Mouse (Mus musculus): ENCODE measurements around the gene Syndig1l. TPM values are rescaled to one million over a fixed set of nuclear protein-coding genes. Genes with fewer than 3 reads are reported as not detected.

The Syndig1l gene
- total RNA-seq, 2 experiments from 2014 or later = not detected

- intact Hi-C loops (cut with DNase I) = no loop called here
Observed at GRCm38 (mm10) chr12:84676011-84676410, 22.6 kb downstream of the Syndig1l start.

GRCm38 (mm10) chr12:84674666-84675526 is 23.7 kb downstream of the Syndig1l start:
- intact Hi-C loops (cut with DNase I) = no loop called here
- DNase-seq (ENCODE audit: low spot score) = no peak

More at GRCm38 (mm10) chr12:84676011-84676410, 22.6 kb downstream of the Syndig1l start:
- DNase-seq (ENCODE audit: low spot score) = no peak

- no peak for DNase-seq (ENCODE audit: low spot score)
- intact Hi-C loops (cut with DNase I) = no loop called here
Observed at GRCm38 (mm10) chr12:84671646-84672045, 27.0 kb downstream of the Syndig1l start.

GRCm38 (mm10) chr12:84670555-84670954 is 28.1 kb downstream of the Syndig1l start:
- DNase-seq (ENCODE audit: low spot score) = no peak
- intact Hi-C loops (cut with DNase I) = no loop called here

GRCm38 (mm10) chr12:84653912-84654311 is 44.7 kb downstream of the Syndig1l start:
- DNase-seq (ENCODE audit: low spot score) = no peak

GRCm38 (mm10) chr12:84650234-84650633 is 48.4 kb downstream of the Syndig1l start:
- intact Hi-C loops (cut with DNase I) = no loop called here
- no peak for DNase-seq (ENCODE audit: low spot score)

More at GRCm38 (mm10) chr12:84653912-84654311, 44.7 kb downstream of the Syndig1l start:
- intact Hi-C loops (cut with DNase I) = loop anchor here (1.0 kb wide), 1 partner anchor 101 kb away; no protein-coding TSS in a partner anchor

GRCm38 (mm10) chr12:84640654-84641053 is 58.0 kb downstream of the Syndig1l start, which contains the start of gene Vrtn:
TSS of gene Vrtn (plus strand) at chr12:84641019.
- intact Hi-C loops (cut with DNase I) = no loop called here

GRCm38 (mm10) chr12:84640253-84640652 is 58.4 kb downstream of the Syndig1l start:
- no peak for DNase-seq (ENCODE audit: low spot score)
- intact Hi-C loops (cut with DNase I) = no loop called here

More at GRCm38 (mm10) chr12:84640654-84641053, 58.0 kb downstream of the Syndig1l start, which contains the start of gene Vrtn:
- DNase-seq (ENCODE audit: low spot score) = no peak

- no peak for DNase-seq (ENCODE audit: low spot score)
- intact Hi-C loops (cut with DNase I) = no loop called here
Observed at GRCm38 (mm10) chr12:84631867-84632266, 66.8 kb downstream of the Syndig1l start.

Other genes starting within 250 kb of the Syndig1l start
- gene Aldh6a1, start 247.8 kb downstream of the Syndig1l start, total RNA-seq (2021) = 100 to 1,000 TPM; 178 to 183 TPM
- gene Lin52, start 247.4 kb downstream of the Syndig1l start, total RNA-seq (2021) = 10 to 100 TPM; 10.2 to 12.2 TPM
- not detected for gene Vsx2, start 129.1 kb downstream of the Syndig1l start, total RNA-seq (2021)
- gene Abcd4, start 81.4 kb downstream of the Syndig1l start, total RNA-seq (2021) = 1 to 10 TPM; 6.5 to 6.7 TPM
- not detected for gene Vrtn, start 57.8 kb downstream of the Syndig1l start, total RNA-seq (2021)
- gene Npc2, start 74.3 kb upstream of the Syndig1l start, total RNA-seq (2021) = 10 to 100 TPM; 25.7 to 30.4 TPM
- gene Isca2, start 74.4 kb upstream of the Syndig1l start, total RNA-seq (2021) = 10 to 100 TPM; 80.0 to 84.7 TPM
- 1 to 10 TPM; 1.8 to 2.0 TPM for gene Ltbp2, start 177.7 kb upstream of the Syndig1l start, total RNA-seq (2021)